Mouse (Mus musculus): ENCODE data around the gene Srebf2.

GRCm38 (mm10) chr15:82244115-82244804 lies 97.3 kb downstream of the Srebf2 start, which contains the start of gene Cenpm:
- TF ChIP-seq CTCF (IDR thresholded peaks at IDR 0.05; ENCODE audit: low read depth) (peak; percentile 4; the same call in 1 of the 2 replicates), EP300 (IDR thresholded peaks at IDR 0.05; ENCODE audit: low read depth) (no peak)
